Mouse (Mus musculus): ENCODE measurements at regions not wholly inside any gene's neighbourhood (a gene's known extent, or its start where the extent isn't known, plus 50 kb on each side); places are given as distances from the start of the nearest gene placed in this dataset.
"Not testable (repeated sequence)": the region's sequence is repeated elsewhere in the genome, so short reads cannot be mapped to it uniquely, and the experiment has no call there.

- Histone ChIP-seq H3K36me3 (ENCODE audit: control insufficient read depth, insufficient read depth, low read length, poor library complexity, severe bottlenecking) (no peaks in the 10 kb centered on the region), H3K27ac (ENCODE audit: insufficient read depth, low read length) (no peak overlapping the region), H3K4me3 (ENCODE audit: low read depth, low read length) (no peak overlapping the region), H3K9me3 (replicated peaks; ENCODE audit: control insufficient read depth, insufficient read depth, low read length, poor library complexity, severe bottlenecking) (no peaks in the 10 kb centered on the region), H3K9ac (ENCODE audit: low read depth, poor library complexity, severe bottlenecking) (no peak overlapping the region), H3K27me3 (ENCODE audit: control insufficient read depth, insufficient read depth, low read length, poor library complexity, severe bottlenecking) (no peaks in the 10 kb centered on the region), H3K4me1 (ENCODE audit: control insufficient read depth, insufficient read depth, low read length) (no peaks in the 10 kb centered on the region)
- TF ChIP-seq POLR2A (IDR thresholded peaks at IDR 0.05; ENCODE audit: insufficient read depth, low read length) (no peak), EP300 (IDR thresholded peaks at IDR 0.05; ENCODE audit: insufficient read depth, low read depth, low read length) (no peak), CTCF (IDR thresholded peaks at IDR 0.05; ENCODE audit: low read depth, low read length) (no peak)
Observed at GRCm38 (mm10) chr10:126320831-126321230, 354.9 kb downstream of the Lrig3 start.

- no peak overlapping the region for H3K27ac ChIP-seq (ENCODE audit: insufficient read depth, low read length)
- H3K36me3 ChIP-seq (ENCODE audit: control insufficient read depth, insufficient read depth, low read length, poor library complexity, severe bottlenecking): no peaks in the 10 kb centered on the region
- TF ChIP-seq EP300 (IDR thresholded peaks at IDR 0.05; ENCODE audit: insufficient read depth, low read depth, low read length) (no peak), CTCF (IDR thresholded peaks at IDR 0.05; ENCODE audit: low read depth, low read length) (no peak), POLR2A (IDR thresholded peaks at IDR 0.05; ENCODE audit: insufficient read depth, low read length) (no peak)
- H3K27me3 ChIP-seq (ENCODE audit: control insufficient read depth, insufficient read depth, low read length, poor library complexity, severe bottlenecking): no peaks in the 10 kb centered on the region
- no peak overlapping the region for H3K4me3 ChIP-seq (ENCODE audit: low read depth, low read length)
- H3K9me3 ChIP-seq (replicated peaks; ENCODE audit: control insufficient read depth, insufficient read depth, low read length, poor library complexity, severe bottlenecking): no peaks in the 10 kb centered on the region
- H3K9ac ChIP-seq (ENCODE audit: low read depth, poor library complexity, severe bottlenecking): no peak overlapping the region
- H3K4me1 ChIP-seq (ENCODE audit: control insufficient read depth, insufficient read depth, low read length): no peaks in the 10 kb centered on the region
Observed at GRCm38 (mm10) chr10:126319795-126320194, 353.8 kb downstream of the Lrig3 start.

GRCm38 (mm10) chr10:126299962-126300361, 334.0 kb downstream of the Lrig3 start:
- TF ChIP-seq POLR2A (IDR thresholded peaks at IDR 0.05; ENCODE audit: insufficient read depth, low read length) (no peak), EP300 (IDR thresholded peaks at IDR 0.05; ENCODE audit: insufficient read depth, low read depth, low read length) (no peak), CTCF (IDR thresholded peaks at IDR 0.05; ENCODE audit: low read depth, low read length) (no peak)
- Histone ChIP-seq H3K9me3 (replicated peaks; ENCODE audit: control insufficient read depth, insufficient read depth, low read length, poor library complexity, severe bottlenecking) (no peaks in the 10 kb centered on the region; the same call in 1 of the 2 replicates), H3K4me3 (ENCODE audit: low read depth, low read length) (no peak overlapping the region), H3K36me3 (ENCODE audit: control insufficient read depth, insufficient read depth, low read length, poor library complexity, severe bottlenecking) (no peaks in the 10 kb centered on the region), H3K9ac (ENCODE audit: low read depth, poor library complexity, severe bottlenecking) (no peak overlapping the region), H3K27ac (ENCODE audit: insufficient read depth, low read length) (no peak overlapping the region), H3K4me1 (ENCODE audit: control insufficient read depth, insufficient read depth, low read length) (no peaks in the 10 kb centered on the region), H3K27me3 (ENCODE audit: control insufficient read depth, insufficient read depth, low read length, poor library complexity, severe bottlenecking) (no peaks in the 10 kb centered on the region)

- no peaks in the 10 kb centered on the region; the same call in 1 of the 2 replicates for H3K9me3 ChIP-seq (replicated peaks; ENCODE audit: control insufficient read depth, insufficient read depth, low read length, poor library complexity, severe bottlenecking)
- H3K4me3 ChIP-seq (ENCODE audit: low read depth, low read length): no peak overlapping the region
- H3K27ac ChIP-seq (ENCODE audit: insufficient read depth, low read length): no peak overlapping the region
- H3K27me3 ChIP-seq (ENCODE audit: control insufficient read depth, insufficient read depth, low read length, poor library complexity, severe bottlenecking): no peaks in the 10 kb centered on the region
- no peak overlapping the region for H3K9ac ChIP-seq (ENCODE audit: low read depth, poor library complexity, severe bottlenecking)
- no peak for TF ChIP-seq POLR2A (IDR thresholded peaks at IDR 0.05; ENCODE audit: insufficient read depth, low read length)
- no peak for TF ChIP-seq CTCF (IDR thresholded peaks at IDR 0.05; ENCODE audit: low read depth, low read length)
- TF ChIP-seq EP300 (IDR thresholded peaks at IDR 0.05; ENCODE audit: insufficient read depth, low read depth, low read length): no peak
- no peaks in the 10 kb centered on the region for H3K4me1 ChIP-seq (ENCODE audit: control insufficient read depth, insufficient read depth, low read length)
- no peaks in the 10 kb centered on the region for H3K36me3 ChIP-seq (ENCODE audit: control insufficient read depth, insufficient read depth, low read length, poor library complexity, severe bottlenecking)
Observed at GRCm38 (mm10) chr10:126298211-126298610, 332.2 kb downstream of the Lrig3 start.

GRCm38 (mm10) chr10:126295853-126296252, 329.9 kb downstream of the Lrig3 start:
- no peaks in the 10 kb centered on the region for H3K36me3 ChIP-seq (ENCODE audit: control insufficient read depth, insufficient read depth, low read length, poor library complexity, severe bottlenecking)
- H3K4me1 ChIP-seq (ENCODE audit: control insufficient read depth, insufficient read depth, low read length): no peaks in the 10 kb centered on the region
- no peaks in the 10 kb centered on the region; the same call in 1 of the 2 replicates for H3K9me3 ChIP-seq (replicated peaks; ENCODE audit: control insufficient read depth, insufficient read depth, low read length, poor library complexity, severe bottlenecking)
- H3K27ac ChIP-seq (ENCODE audit: insufficient read depth, low read length): no peak overlapping the region
- TF ChIP-seq EP300 (IDR thresholded peaks at IDR 0.05; ENCODE audit: insufficient read depth, low read depth, low read length) (no peak), POLR2A (IDR thresholded peaks at IDR 0.05; ENCODE audit: insufficient read depth, low read length) (no peak), CTCF (IDR thresholded peaks at IDR 0.05; ENCODE audit: low read depth, low read length) (no peak)
- no peaks in the 10 kb centered on the region for H3K27me3 ChIP-seq (ENCODE audit: control insufficient read depth, insufficient read depth, low read length, poor library complexity, severe bottlenecking)
- H3K4me3 ChIP-seq (ENCODE audit: low read depth, low read length): no peak overlapping the region
- no peak overlapping the region for H3K9ac ChIP-seq (ENCODE audit: low read depth, poor library complexity, severe bottlenecking)

- H3K4me3 ChIP-seq (ENCODE audit: low read depth, low read length): no peak overlapping the region
- TF ChIP-seq EP300 (IDR thresholded peaks at IDR 0.05; ENCODE audit: insufficient read depth, low read depth, low read length) (no peak), CTCF (IDR thresholded peaks at IDR 0.05; ENCODE audit: low read depth, low read length) (no peak), POLR2A (IDR thresholded peaks at IDR 0.05; ENCODE audit: insufficient read depth, low read length) (no peak)
- H3K4me1 ChIP-seq (ENCODE audit: control insufficient read depth, insufficient read depth, low read length): no peaks in the 10 kb centered on the region
- H3K9ac ChIP-seq (ENCODE audit: low read depth, poor library complexity, severe bottlenecking): no peak overlapping the region
- no peaks in the 10 kb centered on the region for H3K27me3 ChIP-seq (ENCODE audit: control insufficient read depth, insufficient read depth, low read length, poor library complexity, severe bottlenecking)
- H3K36me3 ChIP-seq (ENCODE audit: control insufficient read depth, insufficient read depth, low read length, poor library complexity, severe bottlenecking): no peaks in the 10 kb centered on the region
- no peaks in the 10 kb centered on the region for H3K9me3 ChIP-seq (replicated peaks; ENCODE audit: control insufficient read depth, insufficient read depth, low read length, poor library complexity, severe bottlenecking)
- no peak overlapping the region for H3K27ac ChIP-seq (ENCODE audit: insufficient read depth, low read length)
Observed at GRCm38 (mm10) chr10:126291765-126292164, 325.8 kb downstream of the Lrig3 start.

- not testable (repeated sequence) for H3K9ac ChIP-seq (ENCODE audit: low read depth, poor library complexity, severe bottlenecking); H3K9me3 ChIP-seq (replicated peaks; ENCODE audit: control insufficient read depth, insufficient read depth, low read length, poor library complexity, severe bottlenecking); H3K4me1 ChIP-seq (ENCODE audit: control insufficient read depth, insufficient read depth, low read length); H3K4me3 ChIP-seq (ENCODE audit: low read depth, low read length); H3K27ac ChIP-seq (ENCODE audit: insufficient read depth, low read length); H3K27me3 ChIP-seq (ENCODE audit: control insufficient read depth, insufficient read depth, low read length, poor library complexity, severe bottlenecking); H3K36me3 ChIP-seq (ENCODE audit: control insufficient read depth, insufficient read depth, low read length, poor library complexity, severe bottlenecking)
Observed at GRCm38 (mm10) chr10:126285096-126285495, 319.1 kb downstream of the Lrig3 start.
